Mouse (Mus musculus) G1E (cell line): ENCODE data around the gene E2f4.

Experiments used
- CTCF ChIP-seq: IDR thresholded peaks from 2 replicates; pipeline ENCODE4 v1.5.1; 2012; ENCODE audit warnings: low read depth, low read length, inconsistent platforms, mixed read lengths
- GATA1 ChIP-seq: IDR thresholded peaks from 2 replicates; pipeline ENCODE4 v1.6.1; 2012; ENCODE audit warnings: borderline replicate concordance, low read length, inconsistent platforms, mixed read lengths
- GATA2 ChIP-seq: IDR thresholded peaks from 2 replicates; pipeline ENCODE4 v1.6.1; 2012; ENCODE audit warnings: low read depth, low read length, inconsistent platforms, borderline replicate concordance

GRCm38 (mm10) chr8:105286907-105287306, 10.6 kb upstream of the E2f4 start:
- TF ChIP-seq CTCF (no peak), GATA2 (no peak), GATA1 (no peak)
